Mouse (Mus musculus) liver, postnatal 0 days (tissue): Measurements from ENCODE around the gene Timeless. TPM values are rescaled to one million over a fixed set of nuclear protein-coding genes. Genes with fewer than 3 reads are reported as not detected.
A peak's percentile ranks its signal among the peaks of the same experiment; 100 is the strongest.
"Not testable (repeated sequence)": the region's sequence is repeated elsewhere in the genome, so short reads cannot be mapped to it uniquely, and the experiment has no call there.

ENCODE experiments used
- ATAC-seq: fragments of 200-750 bp; cut with Nextera tagmentation; 2 replicates; pipeline ENCODE4 v1.8.0; 2017; ENCODE audit warnings: mild to moderate bottlenecking, moderate library complexity
- DNase-seq: peaks from one replicate; pipeline ENCODE4 v3.0.0-alpha.2; 2016
- H3K27ac ChIP-seq: fragments of 300-500 bp; sonication (generic); 2 replicates; pipeline ENCODE4 v1.5.1; 2014; ENCODE audit warnings: antibody characterized with exemption, moderate library complexity, mild to moderate bottlenecking, low read depth
- H3K27me3 ChIP-seq: fragments of 300-500 bp; sonication (generic); 2 replicates; pipeline ENCODE4 v1.6.1; 2014; ENCODE audit warnings: low read length, control low read depth, mixed read lengths; ENCODE audit not compliant: insufficient read depth
- H3K36me3 ChIP-seq: fragments of 300-500 bp; sonication (generic); replicated peaks from 2 replicates; pipeline ENCODE4 v1.6.1; 2014; ENCODE audit warnings: mild to moderate bottlenecking, control low read depth, low read length, moderate library complexity, mixed read lengths; ENCODE audit not compliant: insufficient read depth
- H3K4me1 ChIP-seq: fragments of 300-500 bp; sonication (generic); 2 replicates; pipeline ENCODE4 v1.6.1; 2014; ENCODE audit warnings: antibody characterized with exemption, mild to moderate bottlenecking, control low read depth; ENCODE audit not compliant: insufficient read depth
- H3K4me2 ChIP-seq: fragments of 300-500 bp; sonication (generic); 2 replicates; pipeline ENCODE4 v1.6.1; 2014; ENCODE audit warnings: low read depth, mild to moderate bottlenecking, low read length, moderate library complexity, mixed read lengths
- H3K4me3 ChIP-seq: fragments of 300-500 bp; sonication (generic); 2 replicates; pipeline ENCODE4 v1.5.1; 2014; ENCODE audit warnings: low read depth, low read length
- H3K9ac ChIP-seq: fragments of 300-500 bp; sonication (generic); replicated peaks from 2 replicates; pipeline ENCODE4 v1.6.1; 2014; ENCODE audit warnings: mild to moderate bottlenecking, moderate library complexity
- H3K9me3 ChIP-seq: fragments of 300-500 bp; sonication (generic); 2 replicates; pipeline ENCODE4 v1.6.1; 2016; ENCODE audit warnings: mild to moderate bottlenecking, control low read depth, low read length, mixed read lengths
- CTCF ChIP-seq: sonication (generic); IDR thresholded peaks from 2 replicates; pipeline ENCODE4 v1.5.1; 2016; ENCODE audit warnings: antibody characterized with exemption, low read depth
- EP300 ChIP-seq: IDR thresholded peaks from 2 replicates; pipeline ENCODE4 v1.6.1; 2016; ENCODE audit warnings: antibody characterized with exemption, low read depth, mild to moderate bottlenecking
- WGBS: fragments of 180-500 bp; shearing (Covaris S2); extraction: QIAGEN DNeasy Blood & Tissue Kit; methylation state at CpG from one replicate; pipeline ENCODE4 v1.1.7; 2014; ENCODE audit not compliant: insufficient replicate concordance; 5-methylcytosine and 5-hydroxymethylcytosine counted together
- polyA plus RNA-seq: library from polyadenylated mRNA; unstranded; fragments of >200 nt; fragmentation: Nextera tagmentation; extraction: Ambion mirVana; gene quantifications from 2 replicates; pipeline ENCODE4 v1.2.1, GENCODE M21; 2015

Timeless gene
- polyA plus RNA-seq, 1 experiment from 2014 or later: 18.5 TPM

DNA sequence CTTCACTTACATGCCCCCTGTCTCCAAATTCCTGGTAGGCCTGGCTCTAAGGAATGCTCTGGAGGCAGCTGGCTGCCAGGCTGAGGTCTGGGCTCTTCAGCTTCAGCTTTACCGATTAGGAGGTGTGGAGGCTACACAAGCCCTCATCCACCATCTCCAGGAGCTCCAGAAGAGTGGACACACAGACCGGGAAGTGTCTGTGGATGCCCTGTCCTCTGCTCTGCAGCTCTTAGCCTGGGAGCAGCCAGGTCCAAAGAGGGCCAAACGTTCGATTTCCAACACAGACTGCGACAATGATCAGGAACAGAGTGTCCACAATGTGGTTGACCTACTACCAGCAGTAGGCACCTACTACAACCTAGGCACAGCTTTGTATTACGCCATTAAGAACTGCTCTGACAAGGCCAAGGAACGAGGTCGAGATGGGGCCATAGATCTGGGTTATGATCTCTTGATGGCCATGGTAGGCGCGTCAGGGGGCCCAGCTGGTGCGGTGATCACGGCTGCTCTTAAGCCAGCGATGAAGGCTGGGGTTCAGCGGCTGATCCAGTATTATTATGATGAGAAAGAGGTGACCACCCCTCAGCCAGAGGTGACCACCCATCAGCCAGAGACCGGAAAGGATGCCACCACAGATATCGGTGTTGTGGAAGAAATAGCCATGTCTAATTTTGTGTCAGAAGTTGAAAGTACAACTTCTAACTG lies 37.5 kb downstream of the Timeless start:
- H3K27me3 ChIP-seq: no peaks in the 10 kb centered on the region
- peaks cover 16% of the 10 kb centered on the region for H3K4me1 ChIP-seq
- ATAC-seq: no peak
- TF ChIP-seq CTCF (no peak), EP300 (no peak)
- H3K9me3 ChIP-seq: no peaks in the 10 kb centered on the region
- H3K9ac ChIP-seq: peak overlapping the region; percentile 63
- H3K4me2 ChIP-seq: peak overlapping the region; percentile 68
- H3K36me3 ChIP-seq: no peaks in the 10 kb centered on the region
- WGBS: 80% methylated on average over 16 of the region's 16 CpGs
- peak overlapping the region; percentile 92 for H3K27ac ChIP-seq
- peak overlapping the region; percentile 83 for H3K4me3 ChIP-seq
- DNase-seq: no peak

DNA sequence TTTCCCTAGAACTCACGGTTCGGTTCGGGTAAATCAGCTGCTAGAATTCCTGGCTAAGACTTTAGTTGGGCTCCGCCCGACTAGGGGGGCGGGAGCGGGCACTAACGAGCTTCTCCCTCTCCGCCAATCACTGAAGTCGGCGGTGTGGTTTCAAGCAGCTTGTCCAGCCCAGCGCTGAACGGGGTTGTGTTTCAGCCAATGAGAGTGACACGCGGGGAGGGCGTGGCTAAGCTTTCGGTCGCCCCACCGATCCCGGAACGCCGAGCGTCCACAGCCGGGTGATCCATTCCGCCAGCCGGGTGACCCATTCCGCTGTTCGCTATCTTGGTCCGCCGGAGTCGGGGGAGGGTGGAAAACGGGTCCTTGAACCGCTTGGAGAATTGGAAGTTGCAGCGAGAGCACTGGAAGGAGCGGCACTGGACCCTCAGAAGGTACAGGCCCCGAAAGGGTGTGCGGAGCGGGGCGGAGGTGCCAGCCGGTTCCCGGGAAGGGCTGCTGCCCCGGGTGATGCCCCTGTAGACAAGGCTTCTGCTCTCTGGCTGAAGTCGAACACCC lies 38.5 kb downstream of the Timeless start, which contains the start of gene Stat2:
Stat2 (plus strand) TSS at position 273 of the 555 bp plus-strand sequence.
- no peaks in the 10 kb centered on the region for H3K9me3 ChIP-seq
- H3K36me3 ChIP-seq: no peaks in the 10 kb centered on the region
- H3K4me1 ChIP-seq: peaks cover 16% of the 10 kb centered on the region
- TF ChIP-seq CTCF (no peak), EP300 (peak; percentile 70)
- peak within 1 kb of the TSS; percentile 68 for H3K4me2 ChIP-seq
- ATAC-seq (peak; percentile 93), DNase-seq (peak; percentile 98)
- H3K27ac ChIP-seq: peak within 1 kb of the TSS; percentile 92
- under 1% methylated on average over 43 of the region's 43 CpGs for WGBS
- peak within 1 kb of the TSS; percentile 83 for H3K4me3 ChIP-seq
- peak within 1 kb of the TSS; percentile 82 for H3K9ac ChIP-seq
- H3K27me3 ChIP-seq: no peaks in the 10 kb centered on the region

DNA sequence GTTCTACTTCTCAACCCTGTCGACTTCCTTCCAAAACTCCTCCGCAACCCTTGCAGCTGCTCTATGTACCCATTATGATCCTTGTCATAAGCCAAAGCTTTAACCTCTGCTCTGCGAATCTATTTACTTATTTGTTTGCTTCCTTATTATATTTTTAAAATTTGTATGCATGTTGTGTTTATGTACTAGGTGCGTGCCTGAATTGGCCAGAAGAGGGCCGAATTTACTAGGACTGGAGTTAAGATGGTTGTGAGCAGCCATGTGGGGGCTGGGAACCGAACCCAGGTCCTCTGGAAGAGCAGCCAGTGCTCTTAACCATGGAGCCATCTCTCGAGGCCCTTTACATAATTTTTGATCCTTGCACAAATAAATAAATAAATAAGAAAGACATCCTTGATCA lies 39.0 kb downstream of the Timeless start:
- no peak for DNase-seq
- H3K4me1 ChIP-seq: peaks cover 16% of the 10 kb centered on the region
- no peaks in the 10 kb centered on the region for H3K27me3 ChIP-seq
- no peak for ATAC-seq
- H3K27ac ChIP-seq: peak overlapping the region; percentile 88
- 35% methylated on average over 7 of the region's 7 CpGs for WGBS
- H3K4me3 ChIP-seq: peak overlapping the region; percentile 83
- H3K4me2 ChIP-seq: peak overlapping the region; percentile 68
- H3K36me3 ChIP-seq: no peaks in the 10 kb centered on the region
- peak overlapping the region; percentile 82 for H3K9ac ChIP-seq
- TF ChIP-seq EP300 (no peak), CTCF (no peak)
- H3K9me3 ChIP-seq: no peaks in the 10 kb centered on the region

DNA sequence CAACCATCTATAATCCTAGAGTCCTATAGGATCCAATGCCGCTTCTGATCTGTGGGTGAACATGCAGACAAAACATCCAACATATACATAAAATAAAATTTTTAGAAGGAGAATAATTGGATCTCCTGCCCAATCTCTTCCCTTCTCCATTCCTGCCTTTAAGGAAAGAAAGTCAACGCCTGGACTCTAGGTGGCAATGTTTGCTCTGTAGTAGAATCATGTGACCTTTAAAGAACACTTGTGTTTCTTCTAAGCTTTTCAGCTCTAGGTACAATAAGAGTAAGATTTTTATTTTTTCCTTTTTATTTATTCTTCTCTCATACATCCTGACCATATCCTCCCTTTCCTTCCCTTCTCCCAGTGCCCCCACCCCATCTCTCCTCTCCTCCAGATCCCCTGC lies 40.0 kb downstream of the Timeless start:
- peak overlapping the region; percentile 68 for H3K4me2 ChIP-seq
- H3K27ac ChIP-seq: no peak overlapping the region
- TF ChIP-seq CTCF (peak; percentile 57), EP300 (no peak)
- H3K4me3 ChIP-seq: peak overlapping the region; percentile 83; the same call in 1 of the 2 replicates
- peaks cover 7% of the 10 kb centered on the region for H3K36me3 ChIP-seq
- H3K27me3 ChIP-seq: no peaks in the 10 kb centered on the region
- H3K9ac ChIP-seq: peak overlapping the region; percentile 36; the same call in 1 of the 2 replicates
- H3K9me3 ChIP-seq: no peaks in the 10 kb centered on the region
- 56% methylated on average over 2 of the region's 2 CpGs for WGBS
- peaks cover 16% of the 10 kb centered on the region for H3K4me1 ChIP-seq
- ATAC-seq (no peak), DNase-seq (no peak)

GRCm38 (mm10) chr10:128272819-128273439 lies 41.1 kb downstream of the Timeless start:
- H3K36me3 ChIP-seq: peaks cover 16% of the 10 kb centered on the region
- WGBS: 95% methylated on average over 4 of the region's 7 CpGs
- not testable (repeated sequence) for H3K4me2 ChIP-seq

GRCm38 (mm10) chr10:128275374-128275773 lies 43.5 kb downstream of the Timeless start:
- H3K27me3 ChIP-seq, DNase-seq, H3K4me3 ChIP-seq, H3K9me3 ChIP-seq, H3K9ac ChIP-seq, ATAC-seq, H3K4me2 ChIP-seq, H3K27ac ChIP-seq: not testable (repeated sequence)
- Histone ChIP-seq H3K4me1 (peaks cover 10% of the 10 kb centered on the region), H3K36me3 (peaks cover 39% of the 10 kb centered on the region)
- 93% methylated on average over 1 of the region's 1 CpGs for WGBS

More at GRCm38 (mm10) chr10:128272819-128273439, 41.1 kb downstream of the Timeless start:
- ATAC-seq, H3K27me3 ChIP-seq, H3K27ac ChIP-seq, H3K9me3 ChIP-seq, DNase-seq, H3K4me3 ChIP-seq, H3K9ac ChIP-seq: not testable (repeated sequence)
- peaks cover 16% of the 10 kb centered on the region for H3K4me1 ChIP-seq
